Mouse (Mus musculus) hindbrain, embryonic 11.5 days (tissue): ENCODE measurements at regions not wholly inside any gene's neighbourhood (a gene's known extent, or its start where the extent isn't known, plus 50 kb on each side); places are given as distances from the start of the nearest gene placed in this dataset.

Experiments
- ATAC-seq: fragments of 200-750 bp; cut with Nextera tagmentation; 2 replicates; pipeline ENCODE4 v1.8.0; 2017; ENCODE audit warnings: mild to moderate bottlenecking, moderate TSS enrichment, moderate library complexity; ENCODE audit not compliant: low FRiP score
- DNase-seq: peaks from one replicate; pipeline ENCODE4 v3.0.0-alpha.2; 2015; ENCODE audit warnings: low spot score
- H3K27ac ChIP-seq: fragments of 300-500 bp; sonication (generic); 2 replicates; pipeline ENCODE4 v1.5.1; 2014; ENCODE audit warnings: mild to moderate bottlenecking, low read depth, low read length
- H3K27me3 ChIP-seq: fragments of 300-500 bp; sonication (generic); 2 replicates; pipeline ENCODE4 v1.6.1; 2014; ENCODE audit warnings: mild to moderate bottlenecking, low read length, moderate library complexity, mixed read lengths; ENCODE audit not compliant: control insufficient read depth, insufficient read depth
- H3K36me3 ChIP-seq: fragments of 300-500 bp; sonication (generic); 2 replicates; pipeline ENCODE4 v1.6.1; 2014; ENCODE audit warnings: mild to moderate bottlenecking, low read length, moderate library complexity, mixed read lengths; ENCODE audit not compliant: control insufficient read depth, insufficient read depth
- H3K4me1 ChIP-seq: fragments of 300-500 bp; sonication (generic); replicated peaks from 2 replicates; pipeline ENCODE4 v1.6.1; 2014; ENCODE audit warnings: low read length, mixed read lengths; ENCODE audit not compliant: control insufficient read depth, insufficient read depth
- H3K4me2 ChIP-seq: fragments of 300-500 bp; sonication (generic); replicated peaks from 2 replicates; pipeline ENCODE4 v1.6.1; 2014; ENCODE audit warnings: mild to moderate bottlenecking, low read depth, low read length
- H3K4me3 ChIP-seq: fragments of 300-500 bp; sonication (generic); 2 replicates; pipeline ENCODE4 v1.5.1; 2014; ENCODE audit warnings: low read depth, low read length
- H3K9ac ChIP-seq: fragments of 300-500 bp; sonication (generic); 2 replicates; pipeline ENCODE4 v1.6.1; 2014; ENCODE audit warnings: low read depth, low read length
- H3K9me3 ChIP-seq: fragments of 300-500 bp; sonication (generic); 2 replicates; pipeline ENCODE4 v1.6.1; 2016; ENCODE audit warnings: low read length; ENCODE audit not compliant: control insufficient read depth
- WGBS: fragments of 180-500 bp; shearing (Covaris S2); extraction: QIAGEN DNeasy Blood & Tissue Kit; methylation state at CpG from one replicate; pipeline ENCODE4 v1.1.7; 2014; 5-methylcytosine and 5-hydroxymethylcytosine counted together

- Histone ChIP-seq H3K4me3 (no peak overlapping the region), H3K36me3 (no peaks in the 10 kb centered on the region), H3K4me1 (no peaks in the 10 kb centered on the region), H3K27me3 (no peaks in the 10 kb centered on the region), H3K4me2 (no peak overlapping the region), H3K27ac (no peak overlapping the region), H3K9ac (no peak overlapping the region), H3K9me3 (no peaks in the 10 kb centered on the region)
- 40% methylated on average over 3 of the region's 3 CpGs for WGBS
- ATAC-seq (no peak), DNase-seq (peak; percentile 5)
Observed at GRCm38 (mm10) chr12:66157630-66158292, 126.4 kb downstream of the Rpl10l start.

DNA sequence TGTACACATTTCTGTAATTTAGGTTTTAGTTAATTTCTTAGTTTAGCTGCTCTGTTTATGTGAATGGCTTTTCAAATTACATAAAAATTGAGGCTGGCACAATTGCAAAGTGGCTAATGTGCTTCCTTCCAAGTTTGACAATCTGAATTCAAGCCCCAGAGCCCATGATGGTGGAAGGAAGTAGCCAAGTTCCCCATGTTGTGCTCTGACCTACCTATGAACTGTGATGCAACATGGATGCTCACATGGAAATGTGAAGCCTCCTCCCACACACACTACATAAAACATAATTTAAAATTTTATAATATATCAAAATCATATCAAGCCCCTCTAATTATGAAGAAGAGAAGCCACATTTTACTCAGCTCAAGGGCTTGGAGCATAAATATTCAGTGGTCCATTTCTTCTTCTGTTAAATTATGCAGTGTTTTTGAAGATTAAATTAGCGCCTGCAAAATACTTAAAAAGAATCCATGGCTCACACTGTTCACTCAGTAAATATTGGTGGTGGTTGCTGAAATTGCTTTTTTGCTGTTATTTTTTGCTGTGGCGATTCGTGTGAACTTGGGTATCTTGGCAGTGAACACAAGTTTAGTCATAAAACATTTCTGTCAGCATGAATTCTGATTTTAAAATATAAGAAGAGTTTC lies 127.1 kb downstream of the Rpl10l start:
- no peak overlapping the region for H3K4me3 ChIP-seq
- no peaks in the 10 kb centered on the region for H3K9me3 ChIP-seq
- no peaks in the 10 kb centered on the region for H3K27me3 ChIP-seq
- no peaks in the 10 kb centered on the region for H3K36me3 ChIP-seq
- no peaks in the 10 kb centered on the region for H3K4me1 ChIP-seq
- no peak for DNase-seq
- WGBS = 87% methylated on average over 3 of the region's 3 CpGs
- no peak for ATAC-seq
- H3K4me2 ChIP-seq = no peak overlapping the region
- no peak overlapping the region for H3K9ac ChIP-seq
- H3K27ac ChIP-seq = no peak overlapping the region

- Histone ChIP-seq H3K4me3 (no peak overlapping the region), H3K27me3 (no peaks in the 10 kb centered on the region), H3K9me3 (no peaks in the 10 kb centered on the region), H3K4me1 (no peaks in the 10 kb centered on the region), H3K36me3 (no peaks in the 10 kb centered on the region), H3K4me2 (no peak overlapping the region), H3K27ac (no peak overlapping the region), H3K9ac (no peak overlapping the region)
- WGBS = 41% methylated on average over 1 of the region's 1 CpGs
- DNase-seq = no peak
- ATAC-seq = no peak
Observed at GRCm38 (mm10) chr12:66130909-66131308, 153.3 kb downstream of the Rpl10l start.

DNA sequence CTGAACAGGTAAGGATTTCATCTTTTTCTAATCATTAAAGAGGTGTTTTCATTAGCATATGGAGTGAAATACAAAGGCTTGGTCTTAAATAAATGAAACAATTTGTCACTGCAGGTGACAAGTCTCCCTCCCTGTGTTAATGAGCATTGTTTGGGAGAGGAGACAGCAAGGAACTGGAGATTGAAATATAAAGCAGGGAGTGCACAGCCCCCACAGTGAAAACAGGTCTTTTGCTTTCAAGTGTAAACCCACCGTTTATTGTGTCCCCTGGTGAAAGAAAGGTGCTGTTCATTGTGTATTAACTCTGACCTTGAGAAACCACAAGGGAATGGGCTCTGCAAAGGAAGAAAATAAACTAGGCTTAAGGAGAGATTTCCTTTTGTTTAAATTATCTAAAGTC lies 164.6 kb downstream of the Rpl10l start:
- no peak for ATAC-seq
- H3K27ac ChIP-seq = no peak overlapping the region
- no peak overlapping the region for H3K4me3 ChIP-seq

GRCm38 (mm10) chr12:66090806-66091447 lies 193.3 kb downstream of the Rpl10l start:
- no peaks in the 10 kb centered on the region for H3K9me3 ChIP-seq
- H3K4me3 ChIP-seq = no peak overlapping the region
- ATAC-seq (no peak), DNase-seq (no peak)
- no peak overlapping the region for H3K4me2 ChIP-seq
- H3K27me3 ChIP-seq = no peaks in the 10 kb centered on the region
- no peaks in the 10 kb centered on the region for H3K4me1 ChIP-seq
- no peaks in the 10 kb centered on the region for H3K36me3 ChIP-seq
- no peak overlapping the region for H3K27ac ChIP-seq
- WGBS = 92% methylated on average over 3 of the region's 3 CpGs
- no peak overlapping the region for H3K9ac ChIP-seq

More for the DNA sequence above, 164.6 kb downstream of the Rpl10l start:
- Histone ChIP-seq H3K4me2 (no peak overlapping the region), H3K9ac (no peak overlapping the region), H3K9me3 (no peaks in the 10 kb centered on the region), H3K27me3 (no peaks in the 10 kb centered on the region), H3K36me3 (no peaks in the 10 kb centered on the region), H3K4me1 (no peaks in the 10 kb centered on the region)
- no peak for DNase-seq
- WGBS = 26% methylated on average over 1 of the region's 1 CpGs

GRCm38 (mm10) chr12:66060326-66060725 lies 223.9 kb downstream of the Rpl10l start:
- Histone ChIP-seq H3K4me1 (no peaks in the 10 kb centered on the region), H3K4me2 (no peak overlapping the region), H3K9me3 (no peaks in the 10 kb centered on the region), H3K36me3 (no peaks in the 10 kb centered on the region), H3K4me3 (no peak overlapping the region), H3K27ac (no peak overlapping the region), H3K27me3 (no peaks in the 10 kb centered on the region), H3K9ac (no peak overlapping the region)
- ATAC-seq (no peak), DNase-seq (no peak)
- 68% methylated on average over 1 of the region's 1 CpGs for WGBS

DNA sequence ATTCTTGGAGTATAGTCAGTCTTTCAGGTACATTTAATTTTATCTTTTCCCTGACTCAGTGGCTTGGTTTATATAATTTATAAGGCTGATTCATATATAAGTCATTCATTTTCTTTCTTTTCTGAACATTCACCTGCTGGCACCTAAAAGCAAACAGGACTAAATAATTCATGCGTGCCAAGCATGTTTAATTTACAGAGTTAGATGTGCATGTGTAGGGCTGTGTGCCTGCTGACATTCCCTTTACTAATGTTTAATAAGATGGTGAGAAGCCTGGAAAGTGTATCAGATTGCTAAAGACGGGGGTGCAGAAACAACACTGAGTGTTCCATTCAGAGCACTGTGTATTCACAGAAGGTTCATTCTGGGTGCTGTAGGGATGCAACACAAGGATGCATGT lies 229.0 kb downstream of the Rpl10l start:
- Histone ChIP-seq H3K9ac (no peak overlapping the region), H3K4me3 (no peak overlapping the region), H3K27me3 (no peaks in the 10 kb centered on the region), H3K4me2 (no peak overlapping the region), H3K27ac (no peak overlapping the region), H3K4me1 (no peaks in the 10 kb centered on the region), H3K36me3 (no peaks in the 10 kb centered on the region), H3K9me3 (no peaks in the 10 kb centered on the region)
- 74% methylated on average over 2 of the region's 2 CpGs for WGBS
- DNase-seq (no peak), ATAC-seq (no peak)

DNA sequence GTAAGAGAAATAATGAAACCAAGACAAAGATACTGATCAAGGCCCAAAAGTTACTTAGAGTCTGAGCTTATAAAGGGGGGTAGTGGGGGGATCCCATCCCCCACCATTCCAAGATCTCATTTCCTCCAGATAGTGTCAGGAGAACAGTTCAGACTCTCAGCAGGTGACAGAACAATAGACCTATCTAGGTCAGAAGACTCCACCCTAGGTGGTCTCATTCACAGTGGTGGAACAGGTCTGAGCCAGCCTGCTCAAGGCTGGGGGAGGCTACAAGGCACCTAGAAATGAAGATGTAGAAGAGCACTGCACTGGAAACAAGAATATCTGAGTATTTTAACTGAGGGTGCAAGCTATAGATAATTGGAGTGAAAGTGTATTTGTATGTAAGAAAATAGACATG lies 235.3 kb downstream of the Rpl10l start:
- ATAC-seq (no peak), DNase-seq (no peak)
- Histone ChIP-seq H3K27ac (no peak overlapping the region), H3K27me3 (no peaks in the 10 kb centered on the region), H3K4me2 (no peak overlapping the region), H3K9me3 (no peaks in the 10 kb centered on the region), H3K4me1 (no peaks in the 10 kb centered on the region), H3K4me3 (no peak overlapping the region), H3K36me3 (no peaks in the 10 kb centered on the region), H3K9ac (no peak overlapping the region)

GRCm38 (mm10) chr12:66036281-66036680 lies 247.9 kb downstream of the Rpl10l start:
- no peak overlapping the region for H3K27ac ChIP-seq
- no peaks in the 10 kb centered on the region for H3K4me1 ChIP-seq
- H3K4me3 ChIP-seq = no peak overlapping the region
- H3K9me3 ChIP-seq = no peaks in the 10 kb centered on the region
- WGBS = 94% methylated on average over 2 of the region's 2 CpGs
- no peaks in the 10 kb centered on the region for H3K27me3 ChIP-seq
- ATAC-seq (no peak), DNase-seq (no peak)
- no peak overlapping the region for H3K4me2 ChIP-seq
- no peaks in the 10 kb centered on the region for H3K36me3 ChIP-seq
- H3K9ac ChIP-seq = no peak overlapping the region
